Mouse (Mus musculus): ENCODE measurements around the gene Mroh2a.

GRCm38 (mm10) chr1:88179657-88180056 is 47.1 kb upstream of the Mroh2a start:
- TF ChIP-seq POLR2A (IDR thresholded peaks at IDR 0.05; ENCODE audit: extremely low read depth, insufficient read depth, low read length) (no peak), CTCF (IDR thresholded peaks at IDR 0.05; ENCODE audit: extremely low read depth, insufficient read depth, low read length) (no peak)

All from cortical plate, adult 2 months (tissue).